Mouse (Mus musculus) left cerebral cortex, postnatal 4 days (tissue): ENCODE data around the gene Klk1. TPM values are rescaled to one million over a fixed set of nuclear protein-coding genes. Genes with fewer than 3 reads are reported as not detected.
A peak's percentile ranks its signal among the peaks of the same experiment; 100 is the strongest.
"Not testable (repeated sequence)": the region's sequence is repeated elsewhere in the genome, so short reads cannot be mapped to it uniquely, and the experiment has no call there.

ENCODE experiments used
- DNase-seq: peaks from one replicate; pipeline ENCODE4 v3.0.0-alpha.2; 2022
- intact Hi-C: fragments of 180-260 bp; cut with DNase I; formaldehyde crosslinking; loops from one replicate; pipeline ENCODE4 v1.15.1; 2025
- total RNA-seq, 2 experiments: library from RNA; stranded (reverse); gene quantifications; 2 replicates each; pipeline ENCODE4 v1.2.3; 2021

The Klk1 gene
- total RNA-seq, 2 experiments from 2014 or later: not detected

DNA sequence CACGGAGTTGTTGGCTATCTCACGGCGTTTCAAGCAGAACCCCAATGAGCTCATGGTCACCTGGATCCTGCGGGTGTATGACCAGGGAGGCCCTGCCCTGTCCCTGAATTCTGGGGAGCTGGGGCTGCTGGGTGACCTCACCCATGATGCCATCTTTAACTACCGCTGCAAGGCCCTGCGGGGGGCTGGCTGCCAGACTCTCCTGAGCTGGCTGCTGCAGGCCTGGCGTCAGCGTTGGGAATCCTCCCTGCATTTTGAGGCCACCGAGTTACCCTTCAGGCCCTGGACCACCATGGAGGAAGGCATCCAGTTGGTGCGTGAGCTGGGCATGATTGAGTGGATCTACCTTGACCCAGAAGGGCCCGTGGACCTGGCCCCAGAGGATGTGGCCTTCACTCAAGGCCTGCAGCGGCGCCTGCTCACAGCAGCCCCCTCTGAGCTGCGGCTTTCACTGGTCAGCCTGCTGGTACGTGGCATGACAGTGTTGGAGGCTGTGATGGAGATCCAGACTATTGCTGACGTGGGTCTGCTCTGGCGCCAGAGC is 25.6 kb downstream of the Klk1 start:
- intact Hi-C loops, DNase-seq: not testable (repeated sequence)

DNA sequence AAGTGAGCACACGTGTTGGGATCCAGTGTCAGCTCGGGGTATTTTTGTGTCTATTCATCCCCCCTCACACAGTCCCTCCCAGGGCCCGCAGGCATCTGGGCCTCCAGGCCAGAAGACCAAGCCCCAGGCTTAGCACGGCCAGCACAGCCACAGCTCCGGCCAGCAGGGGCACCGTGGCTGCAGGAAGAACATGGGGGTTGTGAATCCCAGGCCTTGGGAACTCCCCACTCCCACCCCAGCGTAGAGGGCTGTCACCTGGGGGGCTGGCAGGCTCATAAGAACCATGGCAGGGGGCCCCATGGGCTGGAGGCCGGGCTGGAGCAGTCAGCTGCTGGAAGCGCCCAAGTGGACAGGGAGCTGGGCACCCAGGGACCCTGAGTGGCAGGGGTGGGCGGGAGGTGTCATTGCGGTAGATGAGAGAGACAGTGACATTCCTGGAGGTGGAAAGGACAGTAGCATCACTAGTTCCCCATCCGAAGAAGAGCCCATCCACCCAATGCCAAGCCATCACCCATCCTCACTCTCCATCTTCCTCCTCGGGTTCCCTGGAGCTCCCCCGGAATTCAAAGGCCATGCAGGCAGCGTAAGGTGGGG is 28.0 kb downstream of the Klk1 start:
- peak; percentile 22 for DNase-seq
- intact Hi-C loops: no loop called here

DNA sequence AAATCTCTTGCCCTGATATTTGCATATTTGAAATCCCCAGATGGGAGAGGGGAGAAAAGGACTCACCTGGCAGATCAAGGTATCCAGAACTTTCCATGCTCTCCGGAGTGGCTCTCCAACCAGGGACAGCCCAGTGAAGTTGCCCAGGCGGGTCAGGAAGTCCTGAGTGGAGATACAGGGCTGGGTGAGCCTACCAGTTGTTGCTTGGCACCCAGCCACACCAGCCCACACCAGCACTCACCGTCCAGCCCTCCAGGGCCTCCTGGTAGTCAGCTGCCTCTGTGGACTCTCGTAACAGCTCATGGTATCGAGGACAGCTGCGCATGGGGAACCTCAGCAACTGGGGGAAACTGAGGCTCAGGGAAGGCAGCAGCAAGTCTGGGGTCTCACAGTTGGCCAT is 29.8 kb downstream of the Klk1 start:
- intact Hi-C loops: no loop called here
- no peak for DNase-seq

DNA sequence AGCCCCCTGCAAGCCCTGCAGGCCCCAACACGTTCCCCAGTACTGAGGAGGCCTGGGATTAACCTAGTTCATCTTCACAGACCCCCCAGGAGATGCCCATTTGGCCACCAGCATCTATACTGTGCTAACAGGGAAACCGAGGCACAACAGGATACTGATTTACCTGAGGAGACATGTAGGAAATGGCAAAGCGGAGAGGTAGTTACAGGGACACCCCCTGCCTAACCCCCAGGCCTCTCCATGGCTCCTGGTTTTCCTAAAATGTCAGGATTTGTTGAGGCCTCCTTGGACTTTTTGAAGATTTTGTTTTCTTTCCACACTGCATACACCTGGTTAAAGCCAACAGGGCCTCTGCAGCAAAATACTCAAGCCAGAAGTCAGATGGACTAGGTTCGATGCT is 32.1 kb downstream of the Klk1 start, which contains the start of gene Acp4:
TSS of gene Acp4 (minus strand) at position 101 of the 400 bp plus-strand sequence.
- intact Hi-C loops: no loop called here
- no peak for DNase-seq

DNA sequence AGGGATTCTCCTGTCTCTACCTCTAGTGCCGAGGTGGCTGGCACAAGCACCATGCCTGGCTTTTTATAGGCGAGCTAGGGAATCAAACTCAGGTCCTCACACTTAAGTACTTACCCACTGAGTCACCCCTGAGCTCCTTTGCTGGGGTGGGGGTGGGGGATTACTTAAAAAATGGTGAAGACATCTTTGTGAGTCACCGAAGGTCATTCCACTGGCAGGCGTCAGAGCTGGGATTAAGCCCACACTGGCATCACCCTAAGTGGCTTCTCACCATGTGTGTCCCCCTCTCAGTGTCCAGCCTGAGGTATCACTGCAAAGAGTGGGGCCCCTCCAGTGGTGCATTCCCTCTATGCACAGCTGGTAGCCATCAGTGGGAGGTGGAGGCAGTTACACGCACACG is 35.2 kb downstream of the Klk1 start:
- intact Hi-C loops: loop anchor here (5.0 to 10.0 kb wide), 2 partner anchors 54 to 227 kb away; partner anchors contain the start of gene Shank1

DNA sequence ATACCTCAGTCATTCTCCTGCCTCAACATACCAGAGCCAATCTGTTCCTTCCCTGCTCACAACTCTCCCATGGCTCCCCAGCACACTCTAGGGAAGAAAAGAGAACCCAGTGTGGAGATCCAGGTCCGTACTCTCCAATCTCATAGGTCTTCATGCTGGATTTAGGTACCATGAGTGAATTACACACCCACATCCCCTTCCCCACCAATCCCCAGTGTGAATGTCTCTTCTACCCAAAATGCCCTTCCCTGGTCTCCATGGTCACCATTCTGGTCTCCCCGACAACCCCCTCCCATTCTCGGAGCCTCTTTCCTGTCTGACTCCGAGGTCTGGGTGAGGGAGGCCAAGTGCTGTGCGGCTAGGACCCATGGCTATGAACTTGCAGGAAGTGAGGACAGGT is 36.0 kb downstream of the Klk1 start, which contains the start of gene Gm15517:
TSS of gene Gm15517 (plus strand) at position 301 of the 400 bp plus-strand sequence.
- no peak for DNase-seq
- intact Hi-C loops: loop anchor here (5.0 to 10.0 kb wide), 2 partner anchors 54 to 226 kb away; partner anchors contain the start of gene Shank1

More for the DNA sequence above, 35.2 kb downstream of the Klk1 start:
- DNase-seq: no peak

DNA sequence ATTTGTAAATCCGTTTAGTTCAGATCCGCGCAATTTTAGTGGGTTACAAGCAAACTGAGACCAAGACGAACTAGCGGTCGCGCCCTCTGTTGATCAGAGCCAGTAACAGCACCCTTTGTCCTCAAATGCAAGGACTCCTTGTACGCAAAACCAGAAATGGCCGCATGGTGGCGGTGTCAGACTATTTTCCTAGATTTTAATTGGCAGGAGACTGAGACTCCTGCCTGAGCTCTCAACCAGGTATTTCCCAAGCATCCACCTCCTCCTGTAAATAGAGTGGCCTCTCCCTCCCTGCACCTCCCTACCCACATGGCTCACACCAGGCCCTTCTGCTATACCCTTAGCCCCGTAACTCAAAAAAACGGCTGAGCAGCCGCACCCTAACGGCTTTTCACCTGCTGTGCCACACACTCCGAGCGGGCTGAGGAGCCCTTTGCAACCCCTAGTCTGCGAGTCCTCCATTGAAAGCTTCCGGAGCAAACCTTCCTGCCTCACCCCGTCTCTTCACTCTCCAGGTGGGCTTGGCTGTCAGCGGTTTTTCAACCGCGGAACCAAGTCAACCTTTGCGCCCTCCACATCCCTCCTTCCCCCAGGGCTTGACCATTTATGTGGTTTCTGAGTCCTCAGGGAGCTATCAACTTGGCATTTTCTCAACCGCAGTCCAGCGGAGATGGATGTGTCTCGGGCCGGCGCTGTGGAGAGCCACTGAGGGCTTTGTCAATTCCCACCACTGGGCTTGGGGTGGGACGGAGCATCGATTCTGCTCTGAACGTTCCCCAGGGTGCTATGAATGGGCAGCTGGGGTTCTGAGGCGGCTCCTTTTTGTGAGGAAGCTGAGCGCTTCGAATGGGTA is 37.9 kb downstream of the Klk1 start:
- intact Hi-C loops: loop anchor here (1.0 to 10.0 kb wide), 3 partner anchors 52 to 224 kb away; partner anchors contain the start of gene Shank1
- DNase-seq: peak; percentile 95

DNA sequence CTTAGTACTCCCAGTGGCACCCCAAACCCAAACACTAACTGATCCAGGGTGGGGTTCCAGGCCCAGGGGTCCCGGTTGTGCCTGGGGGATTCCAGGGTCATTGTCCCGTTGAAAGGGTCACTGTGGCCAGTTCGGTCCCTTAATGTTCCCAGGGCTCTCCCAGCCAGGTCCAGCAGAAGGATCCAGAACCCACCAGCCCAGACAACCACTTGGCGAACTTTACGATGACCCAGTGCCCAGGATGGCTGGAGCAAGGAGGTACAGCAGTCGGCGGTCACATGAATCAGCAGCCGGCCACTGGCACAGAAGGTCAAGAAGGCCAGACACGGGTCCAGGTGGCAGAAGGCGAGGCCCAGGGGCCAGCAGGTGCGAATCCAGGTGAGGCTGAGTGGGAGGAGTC is 43.0 kb downstream of the Klk1 start:
- intact Hi-C loops: loop anchor here (10.0 kb wide), 1 partner anchor 47 kb away; the partner anchor contains the start of gene Shank1

DNA sequence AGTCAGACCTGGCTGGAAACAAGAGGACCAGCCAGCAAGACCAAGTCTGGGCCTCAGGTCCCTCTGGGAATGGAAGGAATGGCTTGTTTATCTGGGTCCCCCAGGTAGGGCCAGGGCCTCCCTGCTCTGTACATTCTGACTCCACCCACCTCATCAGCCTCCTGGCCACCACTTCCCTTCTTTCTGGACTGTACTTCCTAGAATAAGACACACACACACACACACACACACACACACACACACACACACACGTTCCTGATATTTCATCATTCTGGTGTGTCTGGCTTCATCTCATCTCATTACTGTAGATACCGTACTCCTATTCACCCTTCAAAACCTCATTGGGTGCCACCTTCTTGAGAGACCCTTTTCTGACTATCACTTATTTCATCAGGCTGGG is 44.2 kb downstream of the Klk1 start:
- intact Hi-C loops: loop anchor here (10.0 kb wide), 1 partner anchor 45 kb away; the partner anchor contains the start of gene Shank1
- no peak for DNase-seq

More for the DNA sequence above, 43.0 kb downstream of the Klk1 start:
- DNase-seq: no peak

DNA sequence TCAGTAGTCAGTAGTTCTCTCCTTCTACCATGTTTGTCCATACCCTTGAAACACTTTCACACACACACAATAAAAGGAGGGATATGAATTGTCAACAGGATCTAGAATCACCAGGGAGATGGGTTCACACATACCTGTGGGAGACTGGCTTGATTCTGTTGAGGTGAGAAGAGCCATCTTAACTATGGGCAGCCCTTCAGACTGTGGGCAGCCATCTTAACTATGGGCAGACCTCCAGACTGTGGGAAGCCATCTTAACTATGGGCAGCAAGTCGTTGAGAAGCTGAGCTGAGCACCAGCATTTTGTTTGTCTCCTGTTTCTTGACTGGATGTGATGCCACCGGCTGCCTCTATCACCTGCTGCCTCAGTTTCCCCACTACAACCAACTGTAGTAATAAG is 46.1 kb downstream of the Klk1 start:
- intact Hi-C loops: no loop called here
- DNase-seq: peak; percentile 34

DNA sequence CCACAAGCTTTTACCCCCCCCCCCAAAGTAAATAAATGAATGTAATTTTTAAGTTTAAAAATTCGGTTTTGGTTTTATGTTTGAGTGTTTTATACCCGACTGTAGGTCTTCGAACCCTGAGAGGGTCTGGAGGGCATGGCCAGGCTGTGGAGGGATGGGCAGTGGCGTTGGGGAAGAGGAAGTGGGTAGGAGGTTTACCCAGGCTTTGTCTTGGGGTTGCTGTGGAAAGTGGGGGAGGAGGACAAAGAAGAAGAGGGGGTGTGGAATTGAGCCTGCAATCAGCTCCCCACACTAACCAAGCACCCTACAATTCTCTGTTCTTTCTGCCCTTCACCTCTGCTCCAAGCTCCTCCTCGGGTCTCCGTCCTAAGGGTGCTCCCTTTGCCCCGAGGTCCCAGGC is 47.4 kb downstream of the Klk1 start:
- no peak for DNase-seq

DNA sequence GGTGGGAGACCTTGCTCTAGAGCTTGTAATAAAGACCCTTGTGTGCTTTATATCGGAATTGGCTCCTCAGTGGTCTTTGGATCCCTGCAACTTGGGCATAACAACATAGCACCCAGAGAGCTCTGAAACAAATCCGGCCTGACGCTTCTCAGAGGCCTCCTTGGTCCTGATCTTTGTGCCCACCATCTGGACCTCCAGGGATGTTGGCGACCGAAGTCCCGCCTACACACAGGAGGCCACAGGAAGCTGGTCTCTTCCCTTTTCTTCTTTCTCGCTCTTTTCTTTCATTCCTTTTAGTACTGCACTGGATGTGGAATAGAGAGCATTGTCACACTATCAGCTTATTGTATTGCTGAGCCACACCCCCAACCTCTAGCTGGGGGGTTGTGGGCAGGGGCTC is 48.3 kb downstream of the Klk1 start:
- intact Hi-C loops: no loop called here
- DNase-seq: no peak

More for the DNA sequence above, 47.4 kb downstream of the Klk1 start:
- intact Hi-C loops: no loop called here

DNA sequence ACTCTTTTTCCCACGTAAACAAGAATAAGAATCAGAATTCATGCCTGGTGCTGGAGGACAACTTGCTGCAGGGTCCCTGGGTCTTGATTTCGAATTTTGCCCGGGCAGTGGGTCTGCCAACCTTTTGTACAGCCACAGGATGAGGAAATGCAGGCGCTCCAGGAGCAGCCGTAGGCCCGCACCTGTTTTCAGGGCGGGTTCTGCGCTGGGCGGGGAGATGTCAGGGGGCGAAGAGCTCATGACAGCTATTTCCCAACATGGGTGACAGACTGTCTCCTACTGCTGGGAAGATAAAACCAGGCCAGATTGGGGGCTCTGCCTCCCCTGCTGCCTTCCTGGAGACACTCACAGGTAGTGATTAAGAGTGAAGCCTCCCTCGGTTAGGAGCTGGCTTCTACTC is 48.9 kb downstream of the Klk1 start:
- no peak for DNase-seq
- intact Hi-C loops: no loop called here

DNA sequence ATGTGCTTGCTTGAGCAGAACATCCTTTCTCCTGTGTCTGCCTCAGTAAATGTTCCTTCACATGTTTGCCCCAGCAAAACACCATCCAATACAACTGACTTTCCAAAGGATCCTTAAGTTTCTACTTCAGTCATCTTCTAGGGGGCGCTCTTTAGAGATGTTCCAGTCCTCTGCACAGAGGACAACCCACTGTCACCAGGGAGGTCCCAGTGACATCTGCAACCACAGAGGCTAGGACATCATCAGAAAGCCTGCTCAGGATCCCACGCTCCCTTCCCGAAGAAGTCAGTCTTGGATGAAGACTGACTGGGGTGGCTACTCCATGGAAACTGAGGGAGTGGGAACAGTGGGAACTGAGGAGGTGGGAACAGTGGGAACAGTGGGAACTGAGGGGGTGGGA is 50.4 kb downstream of the Klk1 start:
- DNase-seq: no peak
- intact Hi-C loops: no loop called here

DNA sequence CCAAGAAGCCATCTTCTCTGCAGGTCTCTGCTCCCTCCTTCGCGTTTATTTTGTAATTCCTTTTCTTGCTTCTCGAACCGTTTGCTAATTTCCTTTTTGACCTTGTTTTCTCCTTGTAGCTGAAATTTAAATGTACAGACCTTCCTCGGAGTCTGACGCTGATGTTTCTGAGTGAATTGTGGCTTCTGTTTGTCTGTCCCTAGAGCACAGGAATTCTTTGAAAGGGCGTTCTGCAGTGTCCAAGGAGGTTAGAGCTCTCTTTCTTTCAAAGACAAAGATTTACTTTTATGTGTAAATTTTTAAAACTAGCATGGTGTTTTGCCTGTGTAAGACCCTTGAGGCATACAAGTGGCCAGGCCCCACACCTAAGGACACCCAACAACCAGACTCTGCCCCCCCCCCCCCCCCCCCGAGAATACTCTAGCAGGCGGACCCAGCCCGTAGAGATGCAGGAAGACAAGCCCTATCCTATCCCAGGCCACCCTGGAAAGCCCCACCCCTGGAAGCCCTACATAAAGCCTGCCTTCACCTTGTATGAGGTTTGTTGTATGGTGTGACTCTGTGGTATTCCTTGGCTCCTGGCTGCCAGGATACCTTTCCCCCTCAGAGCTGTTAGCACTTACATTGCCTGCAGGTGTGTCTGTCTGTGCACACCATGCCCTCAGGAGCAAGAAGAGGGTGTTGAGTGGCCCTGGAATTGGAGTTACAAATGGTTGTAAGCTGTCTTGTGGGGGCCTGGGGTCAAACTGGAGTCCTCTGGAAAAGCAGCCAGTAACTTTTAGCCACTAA is 51.5 kb downstream of the Klk1 start:
- intact Hi-C loops: no loop called here
- no peak for DNase-seq

DNA sequence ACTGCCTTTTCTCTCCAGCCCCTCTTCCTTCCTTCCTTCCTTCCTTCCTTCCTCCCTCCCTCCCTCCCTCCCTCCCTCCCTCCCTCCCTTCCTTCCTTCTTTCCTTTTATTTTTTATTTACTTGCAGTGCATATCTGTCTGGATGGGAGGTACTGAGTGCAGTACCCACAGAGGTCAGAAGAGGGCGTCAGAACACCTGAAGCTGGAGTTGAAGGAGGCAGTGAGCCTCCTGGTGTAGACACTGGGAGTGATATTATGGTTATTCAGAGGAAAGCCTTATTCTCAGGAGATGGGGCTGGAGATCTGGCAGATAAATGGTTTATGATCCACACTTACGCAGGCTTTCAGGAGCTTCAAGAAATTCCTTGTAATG is 52.1 kb downstream of the Klk1 start:
- peak; percentile 64 for DNase-seq
- intact Hi-C loops: no loop called here
